8 mouse cellular contexts compared by ENCODE assay signal in genomic region chr7:92777108-92777973, GRCm38 (mm10). TPM values are rescaled to one million over a fixed set of nuclear protein-coding genes. Genes with fewer than 3 reads are reported as not detected.
DNase-seq lines count a peak whose midpoint lies in the region; ATAC-seq and TF ChIP-seq lines count a peak whose summit lies in the region.

No protein-coding gene starts in this region.

- peak overlapping the region; percentile 66 for H3K4me2 ChIP-seq in heart, embryonic 13.5 days
- H3K4me2 ChIP-seq in kidney, embryonic 15.5 days, result peak overlapping the region; percentile 40
- peak overlapping the region; percentile 60 for H3K4me2 ChIP-seq in limb, embryonic 14.5 days (replicated peaks; ENCODE audit: low read depth, low read length, severe bottlenecking)

- no peaks in the 10 kb centered on the region for H3K9me3 ChIP-seq in forebrain, embryonic 10.5 days
- no peaks in the 10 kb centered on the region for H3K9me3 ChIP-seq in heart, embryonic 13.5 days
- H3K9me3 ChIP-seq in kidney, embryonic 15.5 days (replicated peaks), result no peaks in the 10 kb centered on the region
- H3K9me3 ChIP-seq in limb, embryonic 14.5 days (ENCODE audit: control insufficient read depth, low read length), result no peaks in the 10 kb centered on the region

- WGBS in forebrain, embryonic 10.5 days, result 30% methylated on average over 17 of the region's 17 CpGs
- 22% methylated on average over 17 of the region's 17 CpGs for WGBS in heart, embryonic 13.5 days
- WGBS in kidney, embryonic 15.5 days, result 29% methylated on average over 17 of the region's 17 CpGs
- 8% methylated on average over 17 of the region's 17 CpGs for WGBS in limb, embryonic 14.5 days

- H3K4me1 ChIP-seq in forebrain, embryonic 10.5 days, result peaks cover 35% of the 10 kb centered on the region
- H3K4me1 ChIP-seq in heart, embryonic 13.5 days, result peaks cover 18% of the 10 kb centered on the region
- H3K4me1 ChIP-seq in kidney, embryonic 15.5 days, result peaks cover 17% of the 10 kb centered on the region
- peaks cover 26% of the 10 kb centered on the region for H3K4me1 ChIP-seq in limb, embryonic 14.5 days (ENCODE audit: control insufficient read depth, insufficient read depth, low read length)

- DNase-seq in ovary, postnatal 10 days (ENCODE audit: low spot score), result peak; percentile 34
- DNase-seq in ovary, postnatal 14 days (ENCODE audit: low spot score), result no peak
- DNase-seq in forebrain, embryonic 10.5 days (ENCODE audit: extremely low spot score, low spot score), result peak; percentile 51
- DNase-seq in limb, embryonic 14.5 days (ENCODE audit: low spot score), result peak; percentile 83
- DNase-seq in neural tube, embryonic 10.5 days (ENCODE audit: extremely low spot score, low spot score), result peak; percentile 42

- peak overlapping the region; percentile 36 for H3K4me3 ChIP-seq in forebrain, embryonic 10.5 days
- H3K4me3 ChIP-seq in heart, embryonic 13.5 days, result peak overlapping the region; percentile 36
- peak overlapping the region; percentile 17 for H3K4me3 ChIP-seq in kidney, embryonic 15.5 days (replicated peaks)
- peak overlapping the region; percentile 36 for H3K4me3 ChIP-seq in limb, embryonic 14.5 days (replicated peaks; ENCODE audit: low read length)

- TF ChIP-seq POLR2A in limb, embryonic 14.5 days (IDR thresholded peaks at IDR 0.05; ENCODE audit: borderline replicate concordance, extremely low read depth, insufficient read depth, insufficient read length), result 0 out of 2 replicates have a peak, but pooled peaks have one; percentile 6

- H3K36me3 ChIP-seq in forebrain, embryonic 10.5 days (replicated peaks), result no peaks in the 10 kb centered on the region
- no peaks in the 10 kb centered on the region for H3K36me3 ChIP-seq in heart, embryonic 13.5 days
- no peaks in the 10 kb centered on the region for H3K36me3 ChIP-seq in kidney, embryonic 15.5 days
- H3K36me3 ChIP-seq in limb, embryonic 14.5 days (ENCODE audit: control insufficient read depth, insufficient read depth, low read length), result no peaks in the 10 kb centered on the region

- peak overlapping the region; percentile 80 for H3K27ac ChIP-seq in forebrain, embryonic 10.5 days
- peak overlapping the region; percentile 73 for H3K27ac ChIP-seq in heart, embryonic 13.5 days (replicated peaks)
- peak overlapping the region; percentile 29; the same call in 1 of the 2 replicates for H3K27ac ChIP-seq in kidney, embryonic 15.5 days
- peak overlapping the region; percentile 93 for H3K27ac ChIP-seq in limb, embryonic 14.5 days (replicated peaks; ENCODE audit: low read depth, low read length)

- peak overlapping the region; percentile 71 for H3K9ac ChIP-seq in heart, embryonic 13.5 days
- H3K9ac ChIP-seq in kidney, embryonic 15.5 days, result 0 out of 2 replicates have a peak overlapping the region, but pooled peaks have one; percentile 22
- H3K9ac ChIP-seq in limb, embryonic 14.5 days (ENCODE audit: low read depth, low read length, severe bottlenecking), result peak overlapping the region; percentile 49

- no peak for ATAC-seq in heart, embryonic 13.5 days (ENCODE audit: extremely low read depth, insufficient number of reproducible peaks, low FRiP score, low TSS enrichment)
- peak; percentile 55 for ATAC-seq in kidney, embryonic 15.5 days (replicated peaks; ENCODE audit: low FRiP score)
- peak; percentile 87 for ATAC-seq in limb, embryonic 14.5 days (ENCODE audit: low FRiP score, low read depth)
- ATAC-seq in megakaryocyte-erythroid progenitor cell, adult 5-6 weeks (replicated peaks; ENCODE audit: low FRiP score, low TSS enrichment, poor library complexity, severe bottlenecking), result no peak

- H3K27me3 ChIP-seq in forebrain, embryonic 10.5 days (ENCODE audit: poor library complexity, severe bottlenecking), result no peaks in the 10 kb centered on the region
- H3K27me3 ChIP-seq in heart, embryonic 13.5 days (replicated peaks), result no peaks in the 10 kb centered on the region
- no peaks in the 10 kb centered on the region for H3K27me3 ChIP-seq in kidney, embryonic 15.5 days
- H3K27me3 ChIP-seq in limb, embryonic 14.5 days (ENCODE audit: control insufficient read depth, insufficient read depth, low read length), result no peaks in the 10 kb centered on the region

RNA-seq across cellular contexts. Expression of gene Rab30, which starts 35.9 kb away (rescaled TPM):
- polyA plus RNA-seq in forebrain, embryonic 10.5 days (2016; fragmentation: Nextera tagmentation; extraction: Ambion mirVana), result 12.2 and 15.6 TPM in 2 replicates
- polyA plus RNA-seq in heart, embryonic 13.5 days (2015; fragmentation: Nextera tagmentation; extraction: Ambion mirVana), result 5.6 and 7.9 TPM in 2 replicates
- polyA plus RNA-seq in kidney, embryonic 15.5 days (2015; fragmentation: Nextera tagmentation; extraction: Ambion mirVana), result 8.2 and 8.3 TPM in 2 replicates
- 9.5 and 12.6 TPM in 2 replicates for polyA plus RNA-seq in limb, embryonic 14.5 days (2012; rRNA removed)
- 22.7 and 25.3 TPM in 2 replicates for polyA plus RNA-seq in limb, embryonic 14.5 days (2014; fragmentation: Nextera tagmentation; extraction: Ambion mirVana)
- 0.46 and 0.67 TPM in 2 replicates for total RNA-seq in megakaryocyte-erythroid progenitor cell, adult 5-6 weeks (2014; fragmentation: Nextera tagmentation)
- total RNA-seq in megakaryocyte-erythroid progenitor cell, adult 5-6 weeks (2017), result 0.28 and 3.6 TPM in 2 replicates

Comparison
In these comparisons a context has a peak if more than half of its experiments do, and no peak if none do; other contexts are left out.
1. H3K27ac ChIP-seq: peak in every context shown above with its lines; median percentile 93 in limb, embryonic 14.5 days; 80 in forebrain, embryonic 10.5 days; 73 in heart, embryonic 13.5 days; 29 in kidney, embryonic 15.5 days.
2. ATAC-seq: peak in kidney, embryonic 15.5 days (single experiment) and limb, embryonic 14.5 days (single experiment); none in heart, embryonic 13.5 days (single experiment) and megakaryocyte-erythroid progenitor cell, adult 5-6 weeks (single experiment).
3. Peak in every context shown above with its lines, with median percentiles within 50 percentile points of each other: H3K4me3 ChIP-seq, H3K4me2 ChIP-seq and H3K9ac ChIP-seq.